Mouse (Mus musculus): ENCODE measurements around the gene Ccdc28a. TPM values are rescaled to one million over a fixed set of nuclear protein-coding genes. Genes with fewer than 3 reads are reported as not detected.

The Ccdc28a gene
- total RNA-seq (2015) (6.2 and 11.1 TPM in 2 replicates), total RNA-seq (2017) (5.1 and 9.3 TPM in 2 replicates)

DNA sequence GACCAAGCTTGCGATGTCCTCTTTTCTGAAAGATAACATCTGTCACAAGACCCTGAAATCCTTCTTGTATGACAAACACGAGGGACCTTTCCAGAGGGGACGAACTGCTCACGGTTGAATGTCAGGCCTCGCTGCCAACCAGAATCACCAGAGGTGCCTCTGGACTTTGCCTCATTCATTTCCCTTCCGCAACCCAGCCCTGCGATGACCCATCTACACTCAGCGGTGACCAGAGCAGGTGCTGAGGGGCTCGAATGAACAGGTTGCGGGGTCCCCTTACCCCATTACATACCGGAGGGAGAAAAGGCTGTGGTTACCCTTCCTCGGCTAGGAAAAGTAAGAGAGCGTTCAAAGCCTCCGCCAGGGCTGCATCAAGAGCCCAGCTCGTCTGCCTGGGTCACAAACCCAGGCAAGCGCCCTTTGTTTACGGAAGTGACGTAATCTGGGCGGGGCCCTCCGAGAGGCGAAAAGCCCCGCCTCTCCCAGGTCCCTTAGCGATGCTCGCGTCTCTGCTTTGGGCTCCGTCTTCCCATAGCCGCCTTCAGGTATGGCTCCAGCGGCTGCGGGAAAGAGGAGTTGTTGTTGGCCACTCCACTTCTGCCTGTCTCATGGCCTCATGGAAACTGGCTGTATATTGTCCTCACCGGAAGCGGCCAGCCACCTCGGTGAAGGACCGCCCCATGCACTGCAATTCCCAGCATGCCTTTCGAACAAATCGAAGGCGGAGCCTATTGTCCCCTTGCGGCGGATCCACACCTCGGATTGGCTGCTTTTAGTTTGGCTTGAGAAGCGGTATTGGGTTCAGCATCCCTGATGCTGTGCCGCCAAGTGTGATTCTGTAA, at the start of gene Ccdc28a:
TSS of gene Ccdc28a (minus strand) at position 439 of the 842 bp plus-strand sequence.
- ATAC-seq (replicated peaks; ENCODE audit: poor library complexity) = peak; percentile 94

DNA sequence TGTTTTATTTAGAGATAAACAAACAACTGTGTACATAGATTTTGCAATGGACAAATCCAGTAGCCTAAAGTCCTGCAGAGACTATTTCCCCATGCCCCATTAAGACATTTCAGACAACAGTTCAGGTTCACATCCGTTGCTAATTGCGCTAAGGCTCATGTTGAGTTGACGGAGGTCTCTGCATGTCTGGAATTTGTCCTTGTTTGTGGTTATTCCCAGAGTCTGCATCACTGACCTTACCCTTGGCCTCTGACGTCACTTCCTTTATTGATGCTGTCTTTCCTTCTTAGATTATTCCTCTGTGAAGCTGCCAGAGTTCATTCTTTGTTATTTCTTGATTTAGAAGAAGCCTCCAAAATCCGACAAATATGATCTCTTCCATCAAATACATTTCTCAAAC, 49.2 kb upstream of the Ccdc28a start:
- no peak for ATAC-seq (replicated peaks; ENCODE audit: poor library complexity)

DNA sequence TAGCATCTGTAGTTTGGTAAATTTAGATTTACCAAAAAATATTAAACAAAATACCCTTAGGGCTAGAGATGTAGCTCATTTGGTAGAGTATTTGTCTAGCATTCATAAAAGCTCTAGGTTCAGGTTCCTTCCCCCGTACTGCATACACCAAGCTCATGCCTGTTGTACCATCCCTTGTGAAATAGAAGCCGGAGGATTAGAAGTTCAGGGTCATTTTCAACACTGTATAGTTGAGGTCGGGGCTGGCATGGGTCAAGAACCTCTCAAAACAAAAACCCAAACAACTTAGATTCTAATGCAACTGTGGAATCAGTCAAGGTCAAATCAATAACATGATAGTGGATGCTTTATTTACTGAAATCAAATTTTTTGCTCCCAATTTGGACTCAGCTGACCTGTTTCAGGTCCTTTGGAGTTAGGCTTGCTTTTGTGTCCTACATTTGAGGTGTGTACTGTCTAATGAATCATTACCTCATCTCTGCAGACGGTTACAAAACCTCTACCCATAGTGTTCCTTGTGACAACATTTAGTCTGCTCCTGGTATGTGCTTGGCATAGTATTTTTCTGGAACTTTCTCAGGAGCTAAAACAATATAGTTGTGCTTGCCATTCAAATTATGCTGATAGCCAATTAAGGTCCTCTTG, 41.4 kb upstream of the Ccdc28a start:
- no peak for ATAC-seq (replicated peaks; ENCODE audit: poor library complexity)

- ATAC-seq (replicated peaks; ENCODE audit: poor library complexity) = no peak
Measured at GRCm38 (mm10) chr10:18251345-18251744, 16.5 kb upstream of the Ccdc28a start.

DNA sequence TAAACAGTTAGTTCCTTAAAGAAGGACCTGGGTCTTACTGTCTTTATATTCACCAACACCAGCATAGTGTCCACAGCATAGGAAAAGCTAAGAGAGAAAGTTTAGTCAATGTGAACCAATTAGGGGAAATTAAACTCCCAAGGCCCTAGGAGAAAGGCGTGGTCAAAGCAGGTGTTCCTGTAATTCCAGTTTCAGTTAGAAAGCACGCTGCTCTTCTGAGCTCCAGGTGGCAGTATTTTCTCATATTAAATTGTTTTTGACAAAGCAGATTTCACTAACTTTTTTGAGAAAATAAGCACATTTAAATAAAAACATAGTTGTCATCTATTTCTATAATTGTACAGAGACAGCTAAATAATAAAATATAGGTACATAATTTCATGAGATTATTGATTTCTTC, 8.8 kb upstream of the Ccdc28a start:
- no peak for ATAC-seq (replicated peaks; ENCODE audit: poor library complexity)

GRCm38 (mm10) chr10:18237191-18237590, 2.4 kb upstream of the Ccdc28a start:
- peak; percentile 35 for ATAC-seq (replicated peaks; ENCODE audit: poor library complexity)

DNA sequence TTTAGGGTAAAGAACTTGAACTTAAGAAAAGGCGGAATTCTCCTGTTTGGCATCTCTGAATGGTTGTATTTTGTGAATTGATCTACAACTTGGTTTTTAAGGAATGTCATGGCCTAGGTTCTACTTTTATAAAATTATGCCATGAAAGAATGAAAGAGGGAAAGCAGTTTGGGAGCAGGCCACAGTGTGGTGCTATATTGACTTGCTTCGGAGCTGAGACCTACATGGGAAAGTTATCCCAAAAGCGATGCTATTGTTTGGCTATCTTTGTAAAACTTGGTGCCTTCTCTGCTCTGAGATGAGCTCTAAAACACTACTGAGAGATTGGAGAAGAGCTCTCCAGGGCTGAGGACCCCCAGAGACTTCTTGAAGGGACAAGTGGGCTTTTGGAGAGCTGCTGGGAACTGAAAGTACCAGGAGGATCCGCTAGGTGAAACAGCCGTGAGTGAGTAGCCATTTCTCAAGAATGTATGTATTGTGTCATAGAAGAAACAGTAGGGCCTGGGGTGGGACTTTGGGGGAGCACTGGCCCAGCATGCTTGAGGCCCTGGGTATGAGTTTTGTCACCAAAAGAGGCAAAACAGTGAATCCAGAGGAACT, 1.6 kb upstream of the Ccdc28a start:
- no peak for ATAC-seq (replicated peaks; ENCODE audit: poor library complexity)

DNA sequence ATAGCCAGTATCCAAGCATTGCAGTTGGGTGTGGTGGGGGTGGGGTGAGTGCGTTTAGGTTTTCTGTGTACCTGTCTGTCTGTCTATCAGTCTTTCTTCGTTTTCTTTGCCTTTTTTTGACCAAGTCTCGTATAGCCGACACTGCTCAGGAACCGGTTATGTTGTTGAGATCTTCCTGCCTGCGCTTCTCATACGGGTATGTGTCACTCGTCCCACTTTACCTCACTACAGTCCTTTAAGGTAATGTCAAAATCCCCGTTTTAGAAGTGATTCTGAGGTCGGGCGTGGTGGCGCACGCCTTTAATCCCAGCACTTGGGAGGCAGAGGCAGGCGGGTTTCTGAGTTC, 577 bp upstream of the Ccdc28a start:
- no peak for ATAC-seq (replicated peaks; ENCODE audit: poor library complexity)

- ATAC-seq (replicated peaks; ENCODE audit: poor library complexity) = peak; percentile 30; the same call in 1 of the 2 replicates
Measured at GRCm38 (mm10) chr10:18233891-18234290, 907 bp downstream of the Ccdc28a start.

DNA sequence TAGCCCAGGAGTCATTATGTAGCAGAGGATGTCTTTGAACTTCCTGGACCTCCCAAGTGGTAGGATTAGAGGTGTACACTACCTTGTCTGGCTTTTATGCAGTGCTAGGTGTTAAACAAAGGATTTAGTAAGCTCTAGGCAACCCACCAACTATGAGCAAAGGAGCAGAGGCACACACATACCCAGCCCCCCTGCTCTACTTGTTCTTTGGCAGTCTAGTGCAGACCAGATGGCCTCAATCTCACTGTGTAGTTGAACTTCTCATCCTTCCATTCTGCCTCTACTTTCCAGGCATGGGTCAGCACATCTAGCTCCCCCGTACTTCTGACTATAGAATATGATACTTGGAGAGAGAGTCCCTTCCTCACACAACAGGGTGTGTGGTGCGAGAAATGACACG, 10.4 kb downstream of the Ccdc28a start:
- ATAC-seq (replicated peaks; ENCODE audit: poor library complexity) = no peak

GRCm38 (mm10) chr10:18219351-18219750, 15.4 kb downstream of the Ccdc28a start:
- ATAC-seq (replicated peaks; ENCODE audit: poor library complexity) = no peak

GRCm38 (mm10) chr10:18214124-18214523, 20.7 kb downstream of the Ccdc28a start:
- no peak for ATAC-seq (replicated peaks; ENCODE audit: poor library complexity)

- ATAC-seq (replicated peaks; ENCODE audit: poor library complexity) = no peak
Measured at GRCm38 (mm10) chr10:18213373-18213772, 21.4 kb downstream of the Ccdc28a start.

- peak; percentile 100 for ATAC-seq (replicated peaks; ENCODE audit: poor library complexity)
Measured at GRCm38 (mm10) chr10:18210726-18211125, 24.1 kb downstream of the Ccdc28a start, which contains the start of gene Ect2l. Gene Ect2l, minus strand, starts transcription at chr10:18210890.

GRCm38 (mm10) chr10:18210119-18210518, 24.7 kb downstream of the Ccdc28a start:
- no peak for ATAC-seq (replicated peaks; ENCODE audit: poor library complexity)

DNA sequence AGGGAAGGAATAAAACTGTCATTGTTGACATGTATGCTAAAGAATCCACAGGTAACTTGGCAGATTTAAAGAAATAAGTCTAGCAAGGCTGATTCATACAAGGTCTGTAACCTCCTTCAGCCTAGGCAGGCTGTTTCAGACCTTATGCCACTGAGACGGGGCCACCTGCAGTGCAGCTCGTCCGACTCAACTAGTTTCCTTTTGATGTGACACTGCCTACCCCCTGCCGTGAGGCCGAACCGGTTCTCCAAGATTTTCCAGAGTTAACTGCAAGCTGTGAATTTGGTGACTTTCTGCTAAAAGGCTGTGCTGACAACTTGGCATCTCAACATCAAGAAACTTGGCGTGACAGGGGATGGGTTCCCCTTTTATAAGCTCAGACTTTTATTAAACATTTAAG, 30.7 kb downstream of the Ccdc28a start:
- no peak for ATAC-seq (replicated peaks; ENCODE audit: poor library complexity)

DNA sequence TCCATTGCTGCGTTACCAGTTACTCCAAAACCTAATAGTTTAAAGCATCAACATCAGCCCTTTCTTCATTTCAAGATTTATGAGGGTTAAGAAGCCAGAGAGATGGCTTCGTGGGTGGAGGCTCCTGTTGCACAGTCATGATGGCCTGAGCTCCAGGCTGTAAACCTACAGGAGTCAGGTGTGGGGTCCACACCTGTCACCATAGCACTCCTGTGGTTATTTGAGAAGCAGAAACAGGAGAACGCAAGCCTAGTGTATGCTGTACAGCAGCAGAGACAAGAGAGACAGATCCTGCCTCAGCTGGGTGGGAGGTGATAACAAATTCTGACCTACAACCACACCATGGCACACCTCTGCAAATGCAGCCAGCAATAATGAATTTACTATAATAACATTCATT, 32.4 kb downstream of the Ccdc28a start:
- no peak for ATAC-seq (replicated peaks; ENCODE audit: poor library complexity)

GRCm38 (mm10) chr10:18200656-18201055, 34.1 kb downstream of the Ccdc28a start:
- ATAC-seq (replicated peaks; ENCODE audit: poor library complexity) = no peak

DNA sequence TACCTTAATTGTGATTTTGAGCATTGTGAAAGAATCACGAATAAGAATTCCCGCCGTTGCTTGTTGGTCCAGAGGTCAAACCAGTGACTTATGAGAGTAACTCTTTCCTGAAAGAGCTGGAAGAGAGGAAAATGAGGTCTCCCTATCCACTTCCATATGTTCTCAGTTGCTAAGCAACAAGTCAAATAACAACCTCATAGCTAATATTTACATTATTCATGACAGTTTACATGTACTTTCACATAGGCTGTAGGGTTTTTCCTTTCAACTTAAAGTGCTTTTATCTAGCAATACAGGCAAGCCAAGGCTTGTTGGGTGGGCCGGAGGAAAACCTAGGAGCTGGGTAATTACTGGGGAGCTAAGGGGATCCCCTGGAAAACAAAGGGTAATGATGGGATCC, 34.9 kb downstream of the Ccdc28a start:
- no peak for ATAC-seq (replicated peaks; ENCODE audit: poor library complexity)

DNA sequence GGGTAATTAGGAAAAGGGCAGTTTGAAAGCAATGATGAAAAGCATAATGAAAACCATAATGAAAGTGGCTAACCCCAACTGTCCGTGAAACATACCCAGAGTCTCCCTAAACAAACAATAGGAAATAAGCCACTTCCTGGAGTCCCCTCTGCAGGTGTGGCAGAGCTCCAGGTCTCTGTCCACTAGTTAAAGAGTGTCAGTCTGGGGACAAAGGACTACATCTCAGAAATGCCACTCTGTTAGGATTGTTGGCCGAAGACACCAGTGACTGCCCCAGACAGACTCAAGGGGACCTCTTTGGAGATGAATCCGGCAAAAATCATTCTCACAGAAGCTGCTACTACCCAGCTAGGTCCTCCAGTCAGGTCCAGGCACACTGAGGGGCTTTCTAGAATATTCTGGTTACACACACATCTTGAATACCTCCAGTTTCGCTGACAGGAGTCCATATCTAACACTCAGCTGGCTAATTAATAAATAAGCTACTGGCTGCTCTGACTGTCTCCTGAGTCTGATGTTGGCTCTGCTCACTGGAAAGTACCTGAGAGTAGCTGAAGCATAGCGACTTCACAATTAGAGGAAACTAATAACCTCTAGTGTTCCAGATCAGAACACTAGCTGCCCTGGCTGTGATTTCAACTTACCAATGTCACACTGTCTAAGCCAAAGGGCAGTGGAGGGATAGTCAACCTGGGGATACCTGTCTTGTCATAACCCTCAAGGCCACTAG, 36.3 kb downstream of the Ccdc28a start:
- no peak for ATAC-seq (replicated peaks; ENCODE audit: poor library complexity)

All from megakaryocyte progenitor cell, adult 5-6 weeks (primary cell).